Mouse (Mus musculus) embryonic fibroblast, embryonic 13.5 days (primary cell): ENCODE results near the gene Gm10295.

Experiments used
- CTCF ChIP-seq: IDR thresholded peaks from 2 replicates; pipeline ENCODE4 v1.5.1; 2011; ENCODE audit warnings: mild to moderate bottlenecking, control low read depth, low read length, moderate library complexity, borderline replicate concordance; ENCODE audit not compliant: insufficient read depth
- POLR2A ChIP-seq: IDR thresholded peaks from 2 replicates; pipeline ENCODE4 v1.6.1; 2011; ENCODE audit warnings: low read depth, mild to moderate bottlenecking, control low read depth, low read length, moderate library complexity

- TF ChIP-seq CTCF (no peak), POLR2A (no peak)
Measured at GRCm38 (mm10) chr7:71384921-71385320, 33.6 kb upstream of the Gm10295 start.
